Mouse (Mus musculus) myocyte (in vitro differentiated cells): ENCODE data around the gene Itm2b.

Experiments
- MAX ChIP-seq: IDR thresholded peaks from one replicate; pipeline ENCODE4 v1.6.1; 2011; ENCODE audit warnings: low read depth, mild to moderate bottlenecking, control low read depth
- MYOD1 ChIP-seq, 3 experiments: IDR thresholded peaks; one replicate each; pipeline ENCODE4 v1.6.1; 2011; ENCODE audit warnings: control low read depth in 2 of 3, low read depth in 2 of 3, mild to moderate bottlenecking in 2 of 3, moderate library complexity in 1 of 3; ENCODE audit not compliant: insufficient read length in 2 of 3, control insufficient read depth in 1 of 3
- MYOG ChIP-seq, 3 experiments: IDR thresholded peaks; one replicate each; pipeline ENCODE4 v1.6.1; 2011; ENCODE audit warnings: control low read depth in 2 of 3, low read depth in 2 of 3, mild to moderate bottlenecking in 2 of 3; ENCODE audit not compliant: insufficient read length in 2 of 3, control insufficient read depth in 1 of 3, insufficient read depth in 1 of 3
- POLR2A ChIP-seq: IDR thresholded peaks from one replicate; pipeline ENCODE4 v1.6.1; 2011; ENCODE audit warnings: low read depth, mild to moderate bottlenecking, control low read depth, moderate library complexity; ENCODE audit not compliant: insufficient read length
- TCF12 ChIP-seq: IDR thresholded peaks from one replicate; pipeline ENCODE4 v1.6.1; 2011; ENCODE audit warnings: mild to moderate bottlenecking, control low read depth; ENCODE audit not compliant: poor library complexity, insufficient read depth, severe bottlenecking

- no peak for TF ChIP-seq MAX
- TF ChIP-seq POLR2A, result no peak
- no peak for TF ChIP-seq MYOD1 (IDR thresholded peaks at IDR 0.05; ENCODE audit: control insufficient read depth in 1 of 3, insufficient read length in 2 of 3, low read depth in 2 of 3)
- TF ChIP-seq TCF12, result no peak
- TF ChIP-seq MYOG (IDR thresholded peaks at IDR 0.05; ENCODE audit: control insufficient read depth in 1 of 3, insufficient read depth in 1 of 3, insufficient read length in 2 of 3, low read depth in 2 of 3), result no peak
Observed at GRCm38 (mm10) chr14:73425571-73426041, 40.5 kb upstream of the Itm2b start.
